Mouse (Mus musculus) kidney, embryonic 16.5 days (tissue): ENCODE data around the gene Arhgef15. TPM values are rescaled to one million over a fixed set of nuclear protein-coding genes. Genes with fewer than 3 reads are reported as not detected.
A peak's percentile ranks its signal among the peaks of the same experiment; 100 is the strongest.

Source experiments
- ATAC-seq: fragments of 200-750 bp; cut with Nextera tagmentation; 2 replicates; pipeline ENCODE4 v1.8.0; 2017; ENCODE audit warnings: moderate TSS enrichment; ENCODE audit not compliant: low FRiP score, low TSS enrichment
- H3K27ac ChIP-seq: fragments of 300-500 bp; sonication (generic); 2 replicates; pipeline ENCODE4 v1.5.1; 2014; ENCODE audit warnings: low read length
- H3K27me3 ChIP-seq: fragments of 300-500 bp; sonication (generic); 2 replicates; pipeline ENCODE4 v1.6.1; 2014; ENCODE audit warnings: low read length, control low read depth, mixed read lengths; ENCODE audit not compliant: insufficient read depth
- H3K36me3 ChIP-seq: fragments of 300-500 bp; sonication (generic); 2 replicates; pipeline ENCODE4 v1.6.1; 2014; ENCODE audit warnings: low read length, control low read depth, mixed read lengths; ENCODE audit not compliant: insufficient read depth
- H3K4me1 ChIP-seq: fragments of 300-500 bp; sonication (generic); 2 replicates; pipeline ENCODE4 v1.6.1; 2014; ENCODE audit warnings: low read length, control low read depth, mixed read lengths; ENCODE audit not compliant: insufficient read depth
- H3K4me2 ChIP-seq: fragments of 300-500 bp; sonication (generic); replicated peaks from 2 replicates; pipeline ENCODE4 v1.6.1; 2014; ENCODE audit warnings: low read depth, low read length
- H3K4me3 ChIP-seq: fragments of 300-500 bp; sonication (generic); 2 replicates; pipeline ENCODE4 v1.5.1; 2014; ENCODE audit warnings: mild to moderate bottlenecking, low read length
- H3K9ac ChIP-seq: fragments of 300-500 bp; sonication (generic); replicated peaks from 2 replicates; pipeline ENCODE4 v1.6.1; 2014; ENCODE audit warnings: low read length
- H3K9me3 ChIP-seq: fragments of 300-500 bp; sonication (generic); 2 replicates; pipeline ENCODE4 v1.6.1; 2016; ENCODE audit warnings: low read length, control low read depth
- WGBS: fragments of 180-500 bp; shearing (Covaris S2); extraction: QIAGEN DNeasy Blood & Tissue Kit; methylation state at CpG from one replicate; pipeline ENCODE4 v1.1.7; 2014; 5-methylcytosine and 5-hydroxymethylcytosine counted together
- polyA plus RNA-seq: library from polyadenylated mRNA; unstranded; fragments of >200 nt; fragmentation: Nextera tagmentation; extraction: Ambion mirVana; gene quantifications from 2 replicates; pipeline ENCODE4 v1.2.1, GENCODE M21; 2015

Gene Arhgef15
- polyA plus RNA-seq, 1 experiment from 2014 or later, result 20.0 TPM

DNA sequence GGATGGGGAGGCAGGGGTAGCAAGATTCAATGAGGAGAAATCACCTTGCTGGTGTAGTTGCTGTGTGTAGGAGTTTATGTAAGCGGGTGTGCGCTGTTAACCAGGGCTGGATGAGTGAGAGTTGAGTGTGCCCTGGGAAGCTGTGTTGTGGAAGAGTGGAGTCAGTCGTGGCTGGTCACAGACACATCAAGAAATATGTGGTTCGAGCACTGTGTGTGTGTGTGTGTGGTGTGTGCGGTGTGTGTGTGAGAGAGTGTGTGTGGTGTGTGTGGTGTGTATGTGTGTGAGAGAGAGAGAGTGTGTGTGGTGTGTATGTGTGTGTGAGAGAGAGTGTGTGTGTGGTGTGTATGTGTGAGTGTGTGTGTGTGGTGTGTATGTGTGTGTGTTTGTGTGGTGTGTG is 1.8 kb downstream of the Arhgef15 start:
- Histone ChIP-seq H3K4me3 (peak overlapping the region; percentile 48), H3K27me3 (peaks cover 15% of the 10 kb centered on the region), H3K27ac (no peak overlapping the region), H3K4me2 (peak overlapping the region; percentile 65), H3K4me1 (peaks cover 9% of the 10 kb centered on the region), H3K9ac (no peak overlapping the region), H3K36me3 (no peaks in the 10 kb centered on the region), H3K9me3 (no peaks in the 10 kb centered on the region)
- no peak for ATAC-seq
- WGBS, result 60% methylated on average over 5 of the region's 5 CpGs

GRCm38 (mm10) chr11:68954408-68954807 is 2.9 kb downstream of the Arhgef15 start:
- Histone ChIP-seq H3K4me2 (peak overlapping the region; percentile 65), H3K9me3 (no peaks in the 10 kb centered on the region), H3K4me1 (peaks cover 9% of the 10 kb centered on the region), H3K36me3 (no peaks in the 10 kb centered on the region), H3K4me3 (peak overlapping the region; percentile 48), H3K27ac (no peak overlapping the region), H3K27me3 (peaks cover 15% of the 10 kb centered on the region), H3K9ac (peak overlapping the region; percentile 68)
- ATAC-seq, result no peak
- 1% methylated on average over 17 of the region's 17 CpGs for WGBS

GRCm38 (mm10) chr11:68953903-68954302 is 3.4 kb downstream of the Arhgef15 start:
- H3K4me1 ChIP-seq, result peaks cover 9% of the 10 kb centered on the region
- H3K36me3 ChIP-seq, result no peaks in the 10 kb centered on the region
- no peak for ATAC-seq
- 20% methylated on average over 13 of the region's 13 CpGs for WGBS
- no peak overlapping the region for H3K27ac ChIP-seq
- H3K4me2 ChIP-seq, result peak overlapping the region; percentile 65
- H3K9ac ChIP-seq, result peak overlapping the region; percentile 68
- H3K9me3 ChIP-seq, result no peaks in the 10 kb centered on the region
- H3K27me3 ChIP-seq, result peaks cover 15% of the 10 kb centered on the region
- peak overlapping the region; percentile 48 for H3K4me3 ChIP-seq

DNA sequence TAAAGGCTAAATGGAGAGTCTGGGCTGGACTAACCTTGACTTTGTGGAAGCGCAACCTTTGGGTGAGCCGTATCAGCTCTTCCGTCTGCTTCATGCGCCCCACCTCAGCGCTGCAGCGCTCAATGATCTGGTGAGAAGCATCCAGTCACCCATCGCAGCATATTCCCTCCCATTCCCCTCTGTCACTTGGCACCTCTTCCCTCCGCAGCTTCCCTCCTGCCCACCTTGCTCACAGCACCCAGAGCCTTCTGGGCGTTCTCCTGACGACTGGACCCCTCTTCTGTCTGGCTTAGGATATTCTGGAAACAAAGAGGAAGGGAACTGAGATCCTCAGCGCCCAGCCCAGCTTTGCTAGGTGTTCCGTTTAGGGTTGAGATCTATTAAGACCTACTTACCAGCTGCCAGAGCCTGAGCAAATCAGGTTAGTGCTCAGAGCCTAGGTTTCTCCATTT is 9.7 kb downstream of the Arhgef15 start:
- H3K9ac ChIP-seq, result no peak overlapping the region
- peak overlapping the region; percentile 43 for H3K4me2 ChIP-seq
- WGBS, result 13% methylated on average over 12 of the region's 12 CpGs
- ATAC-seq, result 0 out of 2 replicates have a peak, but pooled peaks have one; percentile 29
- no peak overlapping the region for H3K27ac ChIP-seq
- 0 out of 2 replicates have a peak overlapping the region, but pooled peaks have one; percentile 17 for H3K4me3 ChIP-seq
- H3K4me1 ChIP-seq, result peaks cover 1% of the 10 kb centered on the region; the same call in 1 of the 2 replicates
- no peaks in the 10 kb centered on the region for H3K36me3 ChIP-seq
- H3K9me3 ChIP-seq, result no peaks in the 10 kb centered on the region
- H3K27me3 ChIP-seq, result peaks cover 7% of the 10 kb centered on the region; the same call in 1 of the 2 replicates

GRCm38 (mm10) chr11:68946806-68947440 is 10.4 kb downstream of the Arhgef15 start:
- Histone ChIP-seq H3K27me3 (peaks cover 7% of the 10 kb centered on the region; the same call in 1 of the 2 replicates), H3K36me3 (no peaks in the 10 kb centered on the region), H3K4me3 (peak overlapping the region; percentile 17; the same call in 1 of the 2 replicates), H3K4me2 (peak overlapping the region; percentile 43), H3K4me1 (peaks cover 2% of the 10 kb centered on the region; the same call in 1 of the 2 replicates), H3K9ac (no peak overlapping the region), H3K27ac (no peak overlapping the region), H3K9me3 (no peaks in the 10 kb centered on the region)
- ATAC-seq, result 0 out of 2 replicates have a peak, but pooled peaks have one; percentile 21
- 19% methylated on average over 14 of the region's 16 CpGs for WGBS

DNA sequence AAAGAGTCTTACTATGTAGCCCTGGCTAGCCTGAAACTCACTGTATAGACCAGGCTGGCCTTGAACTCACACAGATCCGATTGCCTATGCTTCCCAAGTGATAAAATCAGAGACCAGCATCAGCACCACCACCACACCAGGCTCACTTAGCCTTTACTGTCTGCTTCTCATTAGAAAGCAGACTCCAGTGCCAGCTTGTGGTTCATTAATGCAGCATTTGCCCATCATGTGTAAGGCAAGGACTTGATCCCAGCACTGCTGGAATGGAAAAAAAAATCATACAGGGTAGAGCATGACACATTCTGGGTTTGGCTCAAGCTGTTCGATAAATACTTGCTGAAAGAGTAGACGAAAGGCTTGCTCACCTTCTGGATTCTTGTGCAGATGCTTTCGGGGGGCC is 11.3 kb downstream of the Arhgef15 start:
- ATAC-seq, result no peak
- no peak overlapping the region for H3K4me3 ChIP-seq
- H3K27ac ChIP-seq, result no peak overlapping the region
- no peak overlapping the region for H3K9ac ChIP-seq
- H3K4me2 ChIP-seq, result no peak overlapping the region
- H3K27me3 ChIP-seq, result peaks cover 4% of the 10 kb centered on the region; the same call in 1 of the 2 replicates
- H3K4me1 ChIP-seq, result peaks cover 2% of the 10 kb centered on the region; the same call in 1 of the 2 replicates
- no peaks in the 10 kb centered on the region for H3K9me3 ChIP-seq
- WGBS, result 88% methylated on average over 4 of the region's 4 CpGs
- no peaks in the 10 kb centered on the region for H3K36me3 ChIP-seq

DNA sequence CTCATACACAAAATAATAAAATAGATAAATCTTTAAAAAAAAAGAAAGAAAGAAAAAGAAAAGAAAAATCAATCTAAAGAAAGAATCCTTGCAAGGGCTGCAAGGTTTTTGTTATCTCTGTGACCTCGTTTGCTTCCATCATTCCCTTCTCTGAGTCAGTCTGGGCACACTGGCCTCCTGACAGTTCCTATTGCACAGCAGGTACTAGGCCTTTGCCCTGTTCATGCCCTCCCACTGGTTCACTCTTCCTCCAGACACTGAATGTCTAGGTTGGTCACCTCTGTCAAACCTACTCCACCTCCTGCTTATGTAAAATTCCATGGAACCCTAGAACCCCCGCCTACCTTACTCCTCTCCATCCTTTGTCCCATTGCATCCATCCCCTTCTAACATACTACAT is 12.0 kb downstream of the Arhgef15 start:
- H3K27me3 ChIP-seq, result peaks cover 4% of the 10 kb centered on the region; the same call in 1 of the 2 replicates
- H3K9ac ChIP-seq, result no peak overlapping the region
- no peak overlapping the region for H3K4me3 ChIP-seq
- no peak overlapping the region for H3K27ac ChIP-seq
- 88% methylated on average over 2 of the region's 2 CpGs for WGBS
- no peak overlapping the region for H3K4me2 ChIP-seq
- H3K9me3 ChIP-seq, result no peaks in the 10 kb centered on the region
- no peaks in the 10 kb centered on the region for H3K36me3 ChIP-seq
- ATAC-seq, result no peak
- H3K4me1 ChIP-seq, result peaks cover 7% of the 10 kb centered on the region; the same call in 1 of the 2 replicates

- Histone ChIP-seq H3K9me3 (no peaks in the 10 kb centered on the region), H3K4me1 (peaks cover 11% of the 10 kb centered on the region; the same call in 1 of the 2 replicates), H3K4me2 (no peak overlapping the region), H3K4me3 (no peak overlapping the region), H3K36me3 (no peaks in the 10 kb centered on the region), H3K27ac (no peak overlapping the region), H3K27me3 (peaks cover 3% of the 10 kb centered on the region; the same call in 1 of the 2 replicates), H3K9ac (no peak overlapping the region)
- WGBS, result 78% methylated on average over 8 of the region's 8 CpGs
- ATAC-seq, result no peak
Observed at GRCm38 (mm10) chr11:68942731-68943130, 14.5 kb downstream of the Arhgef15 start.

GRCm38 (mm10) chr11:68940516-68940915 is 16.8 kb downstream of the Arhgef15 start:
- ATAC-seq, result peak; percentile 52; the same call in 1 of the 2 replicates
- peak overlapping the region; percentile 60 for H3K4me3 ChIP-seq
- H3K4me1 ChIP-seq, result peaks cover 11% of the 10 kb centered on the region; the same call in 1 of the 2 replicates
- peak overlapping the region; percentile 76 for H3K9ac ChIP-seq
- peak overlapping the region; percentile 81 for H3K27ac ChIP-seq
- no peaks in the 10 kb centered on the region for H3K36me3 ChIP-seq
- no peaks in the 10 kb centered on the region for H3K27me3 ChIP-seq
- no peaks in the 10 kb centered on the region for H3K9me3 ChIP-seq
- peak overlapping the region; percentile 63 for H3K4me2 ChIP-seq
- 26% methylated on average over 4 of the region's 4 CpGs for WGBS
